Comparison of ENCODE assay signal across 1 mouse cellular context in the genomic region with DNA sequence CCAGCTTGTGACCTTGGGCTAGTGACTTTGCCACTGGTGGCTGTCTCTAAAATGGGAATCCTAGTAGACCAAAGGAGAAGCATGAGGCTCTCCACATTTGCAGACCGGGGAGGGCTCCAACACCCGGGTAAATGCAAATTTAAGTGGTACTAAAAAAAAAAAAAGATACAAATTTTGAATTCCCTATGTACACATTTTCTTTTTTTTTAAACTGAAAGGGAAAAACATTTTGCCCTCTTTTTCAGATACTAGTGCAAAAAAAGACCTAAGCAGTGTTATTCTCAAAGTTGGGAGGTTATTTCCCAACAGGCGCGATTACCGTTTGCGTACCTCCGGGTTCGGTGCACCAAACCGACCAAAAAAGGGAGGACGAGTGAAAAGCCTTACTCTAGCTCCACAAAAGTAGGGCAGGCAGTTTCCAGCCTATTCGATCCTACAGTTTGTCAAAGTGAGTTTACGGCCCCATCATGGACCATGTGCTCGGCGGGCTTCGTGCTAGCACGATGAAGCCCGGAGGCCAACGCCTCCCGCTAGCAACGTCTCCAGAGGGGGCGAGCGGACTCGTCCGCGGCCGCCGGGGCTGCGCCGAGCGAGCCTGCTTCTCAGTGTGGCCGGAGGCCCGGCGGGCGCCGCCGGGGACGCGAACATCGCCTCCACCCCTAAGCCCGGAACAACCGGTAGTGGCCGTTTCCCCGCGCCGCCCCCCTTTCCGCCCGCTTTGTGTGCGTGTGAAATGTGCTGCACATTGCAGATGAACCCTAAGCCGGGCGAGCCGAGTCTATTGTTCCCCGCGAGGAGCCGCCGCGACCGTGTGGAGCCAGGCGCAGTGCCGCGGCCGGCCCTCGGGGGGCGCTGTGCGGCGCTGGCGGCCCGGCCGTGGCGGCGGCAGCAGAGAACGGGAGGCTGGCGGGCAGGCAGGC.
A peak's percentile ranks its signal among the peaks of the same experiment; 100 is the strongest.
TF ChIP-seq lines count a peak whose summit lies in the region.

No protein-coding gene starts in this region.

TF ChIP-seq in MEL, 35 proteins besides CTCF, POLR2A, EP300 and RAD21 (continued from another document):
- no peak for TF ChIP-seq USF1 (IDR thresholded peaks at IDR 0.05; ENCODE audit: low read depth, low read length)
- peak; percentile 97 for TF ChIP-seq CHD1 (IDR thresholded peaks at IDR 0.05; ENCODE audit: low read depth, low read length)
- TF ChIP-seq MXI1 (IDR thresholded peaks at IDR 0.05; ENCODE audit: low read depth, low read length) = peak; percentile 73; the same call in 1 of the 2 replicates
- no peak for TF ChIP-seq USF2 (IDR thresholded peaks at IDR 0.05; ENCODE audit: borderline replicate concordance in 1 of 2, insufficient read depth in 1 of 2, low read depth in 1 of 2, low read length in 2 of 2)
- TF ChIP-seq BHLHE40 (IDR thresholded peaks at IDR 0.05; ENCODE audit: borderline replicate concordance, low read depth, low read length) = peak; percentile 12; the same call in 1 of the 2 replicates
- peak; percentile 70 for TF ChIP-seq ZMIZ1 (IDR thresholded peaks at IDR 0.05; ENCODE audit: low read depth, low read length)
- TF ChIP-seq GATA1 (IDR thresholded peaks at IDR 0.05; ENCODE audit: low read depth, low read length) = no peak
- TF ChIP-seq ELF1 (IDR thresholded peaks at IDR 0.05; ENCODE audit: low read depth, low read length) = peak; percentile 66; the same call in 1 of the 2 replicates
- TF ChIP-seq SIN3A (IDR thresholded peaks at IDR 0.05; ENCODE audit: low read length) = peak; percentile 72
- no peak for TF ChIP-seq CHD2 (IDR thresholded peaks at IDR 0.05; ENCODE audit: low read length)
